Mouse (Mus musculus) megakaryocyte, embryonic 14.5 days (primary cell): ENCODE results near the gene Rrp15.

Source experiments
- FLI1 ChIP-seq: IDR thresholded peaks from 2 replicates; pipeline ENCODE4 v1.6.1; 2012; ENCODE audit warnings: low read length, inconsistent platforms, mixed read lengths
- GATA1 ChIP-seq: IDR thresholded peaks from 3 replicates; pipeline ENCODE4 v1.6.1; 2012; ENCODE audit warnings: mixed read lengths, low read length, inconsistent platforms, borderline replicate concordance

- TF ChIP-seq GATA1 = no peak
- no peak for TF ChIP-seq FLI1
These were observed 74.5 kb downstream of the Rrp15 start for GRCm38 (mm10) chr1:186674621-186675020.
